Mouse (Mus musculus) spleen, postnatal 4 days (tissue): ENCODE results near the gene Dazap2.

Experiments
- DNase-seq, 2 experiments: peaks; one replicate each; pipeline ENCODE4 v3.0.0; 2022; ENCODE audit warnings: low spot score in 2 of 2

Gene Dazap2

GRCm38 (mm10) chr15:100637661-100638060, 22.5 kb downstream of the Dazap2 start:
- DNase-seq: no peak

- DNase-seq: no peak
Measured at GRCm38 (mm10) chr15:100639972-100640750, 25.0 kb downstream of the Dazap2 start.

GRCm38 (mm10) chr15:100641226-100641810, 26.2 kb downstream of the Dazap2 start:
- DNase-seq: no peak

- DNase-seq: no peak
Measured at GRCm38 (mm10) chr15:100642451-100642850, 27.3 kb downstream of the Dazap2 start.

- DNase-seq: no peak
Measured at GRCm38 (mm10) chr15:100646161-100646560, 31.0 kb downstream of the Dazap2 start.

GRCm38 (mm10) chr15:100650111-100650510, 35.0 kb downstream of the Dazap2 start:
- no peak for DNase-seq

- DNase-seq: no peak
Measured at GRCm38 (mm10) chr15:100651610-100652009, 36.5 kb downstream of the Dazap2 start.

- no peak for DNase-seq
Measured at GRCm38 (mm10) chr15:100654271-100654670, 39.1 kb downstream of the Dazap2 start.

GRCm38 (mm10) chr15:100655201-100655600, 40.1 kb downstream of the Dazap2 start:
- DNase-seq: no peak

GRCm38 (mm10) chr15:100660306-100660705, 45.2 kb downstream of the Dazap2 start:
- DNase-seq: no peak

- no peak for DNase-seq
Measured at GRCm38 (mm10) chr15:100660805-100661204, 45.7 kb downstream of the Dazap2 start.

GRCm38 (mm10) chr15:100664813-100665274, 49.7 kb downstream of the Dazap2 start:
- DNase-seq: peak; percentile 69 to 77

GRCm38 (mm10) chr15:100665411-100666218, 50.5 kb downstream of the Dazap2 start:
- DNase-seq: no peak

GRCm38 (mm10) chr15:100666219-100666696, 51.1 kb downstream of the Dazap2 start:
- DNase-seq: no peak

- DNase-seq: no peak
Measured at GRCm38 (mm10) chr15:100666851-100667250, 51.7 kb downstream of the Dazap2 start.

GRCm38 (mm10) chr15:100667420-100667819, 52.3 kb downstream of the Dazap2 start:
- no peak for DNase-seq

- no peak for DNase-seq
Measured at GRCm38 (mm10) chr15:100667871-100668545, 52.9 kb downstream of the Dazap2 start.

- peak; percentile 81 to 88 for DNase-seq
Measured at GRCm38 (mm10) chr15:100669337-100669736, 54.2 kb downstream of the Dazap2 start, which contains the start of gene Bin2. Gene Bin2 (minus strand): TSS chr15:100669553.

- DNase-seq: no peak
Measured at GRCm38 (mm10) chr15:100670004-100670403, 54.9 kb downstream of the Dazap2 start.
